Mouse (Mus musculus) spleen, adult 2 months (tissue): ENCODE data around the gene Hnrnpa3.

Experiments
- CTCF ChIP-seq: fragments of 200-500 bp; IDR thresholded peaks from 2 replicates; pipeline ENCODE4 v1.5.1; 2011; ENCODE audit warnings: mild to moderate bottlenecking, inconsistent platforms; ENCODE audit not compliant: insufficient read depth, insufficient read length, insufficient replicate concordance; ENCODE audit errors: extremely low read depth
- POLR2A ChIP-seq: fragments of 200-500 bp; IDR thresholded peaks from 2 replicates; pipeline ENCODE4 v1.6.1; 2011; ENCODE audit warnings: low read depth, low read length, inconsistent platforms

GRCm38 (mm10) chr2:75625086-75625485, 34.0 kb upstream of the Hnrnpa3 start:
- TF ChIP-seq CTCF = no peak
- TF ChIP-seq POLR2A = no peak
